Mouse (Mus musculus) embryonic facial prominence, embryonic 13.5 days (tissue): ENCODE measurements around the gene 5530400C23Rik. TPM values are rescaled to one million over a fixed set of nuclear protein-coding genes. Genes with fewer than 3 reads are reported as not detected.
"Not testable (repeated sequence)": the region's sequence is repeated elsewhere in the genome, so short reads cannot be mapped to it uniquely, and the experiment has no call there.

Experiments
- ATAC-seq: fragments of 200-750 bp; cut with Nextera tagmentation; 2 replicates; pipeline ENCODE4 v1.8.0; 2017; ENCODE audit warnings: low read depth; ENCODE audit not compliant: insufficient number of reproducible peaks, insufficient read depth, low FRiP score, low TSS enrichment
- H3K27ac ChIP-seq: fragments of 300-500 bp; sonication (generic); 2 replicates; pipeline ENCODE4 v1.5.1; 2015; ENCODE audit warnings: moderate library complexity, mild to moderate bottlenecking, inconsistent platforms
- H3K27me3 ChIP-seq: fragments of 300-500 bp; sonication (generic); 2 replicates; pipeline ENCODE4 v1.6.1; 2015; ENCODE audit warnings: mild to moderate bottlenecking, inconsistent platforms
- H3K36me3 ChIP-seq: fragments of 300-500 bp; sonication (generic); 2 replicates; pipeline ENCODE4 v1.6.1; 2015; ENCODE audit warnings: mild to moderate bottlenecking, inconsistent platforms
- H3K4me1 ChIP-seq: fragments of 300-500 bp; sonication (generic); 2 replicates; pipeline ENCODE4 v1.6.1; 2015; ENCODE audit warnings: inconsistent platforms
- H3K4me2 ChIP-seq: fragments of 300-500 bp; sonication (generic); 2 replicates; pipeline ENCODE4 v1.6.1; 2015; ENCODE audit warnings: moderate library complexity, mild to moderate bottlenecking, inconsistent platforms
- H3K4me3 ChIP-seq: fragments of 300-500 bp; sonication (generic); 2 replicates; pipeline ENCODE4 v1.5.1; 2015; ENCODE audit warnings: mild to moderate bottlenecking, inconsistent platforms
- H3K9ac ChIP-seq: fragments of 300-500 bp; sonication (generic); 2 replicates; pipeline ENCODE4 v1.6.1; 2015; ENCODE audit warnings: mild to moderate bottlenecking, inconsistent platforms
- H3K9me3 ChIP-seq: fragments of 300-500 bp; sonication (generic); 2 replicates; pipeline ENCODE4 v1.6.1; 2016; ENCODE audit warnings: inconsistent platforms
- WGBS: fragments of 180-500 bp; shearing (Covaris S2); methylation state at CpG from one replicate; pipeline ENCODE4 v1.1.7; 2015; ENCODE audit warnings: mixed read lengths; 5-methylcytosine and 5-hydroxymethylcytosine counted together
- polyA plus RNA-seq: library from polyadenylated mRNA; unstranded; fragments of >200 nt; fragmentation: Nextera tagmentation; extraction: Ambion mirVana; gene quantifications from 2 replicates; pipeline ENCODE4 v1.2.1, GENCODE M21; 2015

5530400C23Rik gene
- not detected in 2 replicates for polyA plus RNA-seq

DNA sequence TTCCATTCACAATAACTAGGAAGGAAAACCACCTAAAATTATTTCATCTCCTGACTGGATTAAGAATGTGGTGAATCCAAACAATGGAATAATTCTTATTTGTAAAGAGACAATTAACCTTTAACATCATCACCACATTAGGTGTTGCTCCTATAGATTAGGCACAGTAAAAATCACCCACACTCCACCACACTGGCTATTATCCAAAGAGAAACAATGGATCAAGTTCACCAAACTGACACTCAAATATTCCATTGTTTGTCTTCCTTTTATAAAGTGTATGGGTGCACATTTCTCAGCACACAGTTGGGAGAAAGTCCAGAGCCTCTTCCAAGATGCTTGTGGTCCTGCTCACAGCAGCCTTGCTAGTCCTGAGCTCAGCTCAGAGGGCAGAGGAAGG, at the start of gene 5530400C23Rik:
TSS of gene 5530400C23Rik (plus strand) at position 301 of the 400 bp plus-strand sequence.
- H3K9me3 ChIP-seq, ATAC-seq, H3K4me3 ChIP-seq, H3K9ac ChIP-seq, H3K27me3 ChIP-seq, H3K36me3 ChIP-seq, H3K27ac ChIP-seq, H3K4me1 ChIP-seq, H3K4me2 ChIP-seq: not testable (repeated sequence)

- 69% methylated on average over 3 of the region's 3 CpGs for WGBS
- no peak for ATAC-seq
- Histone ChIP-seq H3K27me3 (no peaks in the 10 kb centered on the region), H3K4me3 (no peak overlapping the region), H3K4me2 (no peak overlapping the region), H3K36me3 (no peaks in the 10 kb centered on the region), H3K9ac (no peak overlapping the region), H3K27ac (no peak overlapping the region), H3K9me3 (no peaks in the 10 kb centered on the region), H3K4me1 (no peaks in the 10 kb centered on the region)
These were observed 14.1 kb downstream of the 5530400C23Rik start for GRCm38 (mm10) chr6:133305952-133306715.

DNA sequence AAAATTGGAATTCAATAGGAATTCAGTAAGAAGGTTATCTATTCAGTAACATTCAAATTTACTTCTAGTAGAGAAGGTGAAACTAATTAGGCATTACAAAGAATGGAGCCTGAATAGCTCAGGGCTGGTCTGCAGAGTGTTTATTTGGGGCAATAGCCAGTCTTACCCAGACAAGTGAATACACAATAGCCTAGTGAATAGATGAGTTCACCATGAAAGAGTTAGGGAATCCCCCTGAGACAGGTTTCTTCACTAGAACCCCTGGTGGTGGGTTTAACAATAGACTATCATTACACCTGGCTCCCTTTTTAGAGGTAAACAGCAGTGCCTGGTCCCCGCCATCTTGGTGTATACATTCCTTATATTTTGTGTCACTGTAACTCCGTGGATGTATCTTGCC, 21.9 kb downstream of the 5530400C23Rik start:
- H3K4me3 ChIP-seq, H3K9ac ChIP-seq, H3K9me3 ChIP-seq, H3K27me3 ChIP-seq, ATAC-seq, H3K4me1 ChIP-seq, H3K4me2 ChIP-seq, H3K36me3 ChIP-seq, H3K27ac ChIP-seq: not testable (repeated sequence)
- WGBS, result 89% methylated on average over 2 of the region's 2 CpGs

- Histone ChIP-seq H3K9me3 (no peaks in the 10 kb centered on the region), H3K9ac (no peak overlapping the region), H3K4me1 (no peaks in the 10 kb centered on the region), H3K4me2 (no peak overlapping the region), H3K27me3 (no peaks in the 10 kb centered on the region), H3K4me3 (no peak overlapping the region), H3K36me3 (no peaks in the 10 kb centered on the region), H3K27ac (no peak overlapping the region)
- 65% methylated on average over 1 of the region's 1 CpGs for WGBS
- no peak for ATAC-seq
These were observed 46.5 kb downstream of the 5530400C23Rik start for GRCm38 (mm10) chr6:133338535-133338934.

- not testable (repeated sequence) for H3K4me1 ChIP-seq, ATAC-seq, H3K27me3 ChIP-seq, H3K4me3 ChIP-seq, H3K9ac ChIP-seq, H3K4me2 ChIP-seq, H3K36me3 ChIP-seq, H3K9me3 ChIP-seq, H3K27ac ChIP-seq
- WGBS, result 72% methylated on average over 5 of the region's 5 CpGs
These were observed 49.7 kb downstream of the 5530400C23Rik start for GRCm38 (mm10) chr6:133341731-133342130.

Other genes starting within 250 kb of the 5530400C23Rik start
- not detected in 2 replicates for gene Tas2r140, start 236.4 kb upstream of the 5530400C23Rik start, polyA plus RNA-seq
- 108 and 112 TPM in 2 replicates for gene Smim10l1, start 187.3 kb upstream of the 5530400C23Rik start, polyA plus RNA-seq